In the genomic region with DNA sequence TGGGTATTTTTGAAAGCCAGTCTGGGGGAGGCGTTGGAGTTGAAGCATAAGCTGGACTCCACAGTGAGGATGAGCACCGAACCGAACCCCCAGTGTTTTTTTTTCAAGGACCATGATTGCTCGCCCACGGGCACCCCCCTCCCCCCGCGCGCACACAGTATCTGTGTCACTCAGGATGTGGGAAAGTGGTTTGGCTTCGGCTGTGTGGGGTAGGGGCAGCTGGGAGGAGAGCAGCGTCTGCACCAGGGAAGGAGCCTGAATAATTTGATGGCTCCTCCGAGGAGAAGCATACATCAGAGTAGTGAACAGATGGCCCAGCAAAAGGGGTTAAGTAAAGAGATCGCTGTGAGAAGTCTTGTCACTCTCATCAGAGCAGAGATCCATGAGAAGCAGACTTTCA, we compare ENCODE assay signal across 11 mouse cellular contexts.
DNase-seq lines count a peak whose midpoint lies in the region; ATAC-seq and TF ChIP-seq lines count a peak whose summit lies in the region.
"Had no signal": no experiment of that assay in that cellular context is flagged by ENCODE, and none has a peak within 500 bp of the region (broad histone marks: within the 10 kb centered on the region; RNA-seq: fewer than 3 reads in every experiment).

No protein-coding gene starts in this region.

- no peak overlapping the region for H3K27ac ChIP-seq in hindbrain, embryonic 15.5 days (replicated peaks)
- H3K27ac ChIP-seq in liver, embryonic 12.5 days: no peak overlapping the region
- no peak overlapping the region for H3K27ac ChIP-seq in stomach, postnatal 0 days (replicated peaks)

- H3K4me1 ChIP-seq in hindbrain, embryonic 15.5 days (replicated peaks): peaks cover 18% of the 10 kb centered on the region
- H3K4me1 ChIP-seq in liver, embryonic 12.5 days: no peaks in the 10 kb centered on the region
- no peaks in the 10 kb centered on the region for H3K4me1 ChIP-seq in stomach, postnatal 0 days (replicated peaks; ENCODE audit: control insufficient read depth, insufficient read depth)

- no peaks in the 10 kb centered on the region for H3K9me3 ChIP-seq in hindbrain, embryonic 15.5 days
- H3K9me3 ChIP-seq in liver, embryonic 12.5 days (replicated peaks): no peaks in the 10 kb centered on the region
- no peaks in the 10 kb centered on the region for H3K9me3 ChIP-seq in stomach, postnatal 0 days (ENCODE audit: control insufficient read depth, low read length)

- ATAC-seq in frontal cortex, adult (ENCODE audit: low TSS enrichment): peak; percentile 46
- ATAC-seq in activated CD4-positive, CD25-positive, alpha-beta regulatory T cell, adult 4 months: peak; percentile 47
- no peak; the same call in 1 of the 2 replicates for ATAC-seq in hindbrain, embryonic 15.5 days (ENCODE audit: low FRiP score, low read depth)
- ATAC-seq in liver, embryonic 12.5 days: no peak
- no peak for ATAC-seq in monocyte, adult 5-6 weeks (replicated peaks; ENCODE audit: insufficient number of reproducible peaks, low FRiP score, low TSS enrichment, poor library complexity, severe bottlenecking)
- no peak for ATAC-seq in stomach, postnatal 0 days (ENCODE audit: low FRiP score, low TSS enrichment)
- ATAC-seq: Patski had no signal

- TF ChIP-seq EP300 in stomach, postnatal 0 days (optimal IDR thresholded peaks at IDR 0.05): no peak

- no peak for TF ChIP-seq CTCF in stomach, postnatal 0 days (IDR thresholded peaks at IDR 0.05; ENCODE audit: low read depth)

- no peaks in the 10 kb centered on the region for H3K36me3 ChIP-seq in hindbrain, embryonic 15.5 days
- H3K36me3 ChIP-seq in liver, embryonic 12.5 days: no peaks in the 10 kb centered on the region
- H3K36me3 ChIP-seq in stomach, postnatal 0 days (ENCODE audit: control insufficient read depth, insufficient read depth, low read length): no peaks in the 10 kb centered on the region

- 0 out of 2 replicates have a peak overlapping the region, but pooled peaks have one; percentile 21 for H3K4me2 ChIP-seq in hindbrain, embryonic 15.5 days
- no peak overlapping the region for H3K4me2 ChIP-seq in liver, embryonic 12.5 days
- H3K4me2 ChIP-seq in stomach, postnatal 0 days (replicated peaks; ENCODE audit: low read depth): no peak overlapping the region

- H3K27me3 ChIP-seq in hindbrain, embryonic 15.5 days: 0 out of 2 replicates have a peak, but pooled peaks cover 3% of the 10 kb centered on the region
- peaks cover 45% of the 10 kb centered on the region for H3K27me3 ChIP-seq in liver, embryonic 12.5 days (replicated peaks)
- H3K27me3 ChIP-seq in stomach, postnatal 0 days (ENCODE audit: control insufficient read depth, insufficient read depth, low read length): no peaks in the 10 kb centered on the region
- H3K27me3 ChIP-seq: Patski had no signal

- H3K4me3 ChIP-seq in hindbrain, embryonic 15.5 days: no peak overlapping the region
- H3K4me3 ChIP-seq in liver, embryonic 12.5 days: no peak overlapping the region
- H3K4me3 ChIP-seq in stomach, postnatal 0 days (ENCODE audit: low read depth, low read length): no peak overlapping the region

- 23% methylated on average over 12 of the region's 12 CpGs for WGBS in hindbrain, embryonic 15.5 days
- WGBS in liver, embryonic 12.5 days (ENCODE audit: insufficient replicate concordance): 22% methylated on average over 12 of the region's 12 CpGs
- WGBS in stomach, postnatal 0 days: 36% methylated on average over 12 of the region's 12 CpGs

- H3K9ac ChIP-seq in hindbrain, embryonic 15.5 days: no peak overlapping the region
- no peak overlapping the region for H3K9ac ChIP-seq in liver, embryonic 12.5 days
- no peak overlapping the region for H3K9ac ChIP-seq in stomach, postnatal 0 days (ENCODE audit: low read length)

- DNase-seq in frontal cortex, postnatal 25 days (ENCODE audit: low spot score in 2 of 2): no peak
- DNase-seq in thymus, adult 18-20 months: peak; percentile 42 to 58
- DNase-seq in stomach, postnatal 0 days (ENCODE audit: low spot score): no peak
- DNase-seq: B cell, adult 2 months; kidney, postnatal 25 days had no signal

Comparison
In these comparisons a context has a peak if more than half of its experiments do, and no peak if none do; other contexts are left out.
1. ATAC-seq: peak in frontal cortex, adult (single experiment) and activated CD4-positive, CD25-positive, alpha-beta regulatory T cell, adult 4 months (single experiment); none in hindbrain, embryonic 15.5 days (single experiment), liver, embryonic 12.5 days (single experiment), monocyte, adult 5-6 weeks (single experiment) and stomach, postnatal 0 days (single experiment).
2. DNase-seq: peak in thymus, adult 18-20 months (2 of 2); none in frontal cortex, postnatal 25 days (0 of 2) and stomach, postnatal 0 days (single experiment).